Mouse (Mus musculus) olfactory bulb, adult 2 months (tissue): Measurements from ENCODE around the gene Vav3. TPM values are rescaled to one million over a fixed set of nuclear protein-coding genes. Genes with fewer than 3 reads are reported as not detected.

Experiments
- H3K27ac ChIP-seq: fragments of 200-500 bp; 2 replicates; pipeline ENCODE4 v1.5.1; 2012; ENCODE audit warnings: low read depth, low read length; ENCODE audit not compliant: insufficient read depth
- H3K4me1 ChIP-seq: fragments of 200-500 bp; 2 replicates; pipeline ENCODE4 v1.6.1; 2012; ENCODE audit warnings: low read length; ENCODE audit not compliant: control insufficient read depth, insufficient read depth
- H3K4me3 ChIP-seq: fragments of 200-500 bp; 2 replicates; pipeline ENCODE4 v1.5.1; 2012; ENCODE audit warnings: mild to moderate bottlenecking, low read depth, low read length, moderate library complexity; ENCODE audit not compliant: insufficient read depth
- CTCF ChIP-seq: fragments of 200-500 bp; IDR thresholded peaks from 2 replicates; pipeline ENCODE4 v1.5.1; 2012; ENCODE audit warnings: low read depth, mild to moderate bottlenecking, low read length, moderate library complexity; ENCODE audit not compliant: insufficient read depth
- POLR2A ChIP-seq: fragments of 200-500 bp; IDR thresholded peaks from 2 replicates; pipeline ENCODE4 v1.6.1; 2012; ENCODE audit warnings: mild to moderate bottlenecking, low read depth, low read length, moderate library complexity; ENCODE audit not compliant: insufficient read depth
- WGBS: fragments of 180-500 bp; shearing (Covaris S2); methylation state at CpG from one replicate; pipeline ENCODE4 v1.1.7; 2018; 5-methylcytosine and 5-hydroxymethylcytosine counted together
- polyA plus RNA-seq: library from polyadenylated mRNA; stranded (reverse); fragments of >200 nt; gene quantifications from 2 replicates; pipeline ENCODE4 v1.2.4, GENCODE M21; 2012; ENCODE audit warnings: low replicate concordance; ENCODE audit not compliant: missing spikeins, insufficient read depth, insufficient read length

Vav3 gene
- polyA plus RNA-seq, 1 experiment: not detected

- 24% methylated on average over 8 of the region's 8 CpGs for whole genome bisulfite sequencing
- H3K27ac ChIP-seq: no peak overlapping the region
- H3K4me3 ChIP-seq: peak overlapping the region; percentile 92
- TF ChIP-seq CTCF: no peak
- no peak for TF ChIP-seq POLR2A
- peaks cover 6% of the 10 kb centered on the region; the same call in 1 of the 2 replicates for H3K4me1 ChIP-seq
Measured at GRCm38 (mm10) chr3:109341631-109342030, 1.2 kb downstream of the Vav3 start.

- H3K27ac ChIP-seq: no peak overlapping the region
- 93% methylated on average over 4 of the region's 4 CpGs for WGBS
- TF ChIP-seq POLR2A (no peak), CTCF (no peak)
- H3K4me3 ChIP-seq: no peak overlapping the region
- no peaks in the 10 kb centered on the region for H3K4me1 ChIP-seq
Measured at GRCm38 (mm10) chr3:109351956-109352684, 11.7 kb downstream of the Vav3 start.

- Histone ChIP-seq H3K4me3 (no peak overlapping the region), H3K4me1 (no peaks in the 10 kb centered on the region), H3K27ac (no peak overlapping the region)
- WGBS: 92% methylated on average over 6 of the region's 6 CpGs
- TF ChIP-seq POLR2A: no peak
- TF ChIP-seq CTCF: no peak
Measured at GRCm38 (mm10) chr3:109352690-109353089, 12.2 kb downstream of the Vav3 start.

- 94% methylated on average over 5 of the region's 5 CpGs for WGBS
- TF ChIP-seq POLR2A (no peak), CTCF (no peak)
Measured at GRCm38 (mm10) chr3:109353814-109354213, 13.4 kb downstream of the Vav3 start.

GRCm38 (mm10) chr3:109355158-109355557, 14.7 kb downstream of the Vav3 start:
- 87% methylated on average over 5 of the region's 5 CpGs for WGBS
- Histone ChIP-seq H3K27ac (no peak overlapping the region), H3K4me1 (no peaks in the 10 kb centered on the region), H3K4me3 (no peak overlapping the region)
- TF ChIP-seq POLR2A (no peak), CTCF (no peak)

More at GRCm38 (mm10) chr3:109353814-109354213, 13.4 kb downstream of the Vav3 start:
- no peak overlapping the region for H3K27ac ChIP-seq
- H3K4me3 ChIP-seq: no peak overlapping the region
- H3K4me1 ChIP-seq: no peaks in the 10 kb centered on the region

- WGBS: 88% methylated on average over 4 of the region's 4 CpGs
- H3K27ac ChIP-seq: no peak overlapping the region
- H3K4me3 ChIP-seq: no peak overlapping the region
- H3K4me1 ChIP-seq: no peaks in the 10 kb centered on the region
- TF ChIP-seq POLR2A (no peak), CTCF (no peak)
Measured at GRCm38 (mm10) chr3:109360746-109361145, 20.3 kb downstream of the Vav3 start.

- H3K4me3 ChIP-seq: no peak overlapping the region
- WGBS: 86% methylated on average over 5 of the region's 5 CpGs
- TF ChIP-seq CTCF: no peak
- no peak for TF ChIP-seq POLR2A
Measured at GRCm38 (mm10) chr3:109361882-109362281, 21.4 kb downstream of the Vav3 start.

GRCm38 (mm10) chr3:109362310-109362709, 21.9 kb downstream of the Vav3 start:
- 70% methylated on average over 3 of the region's 3 CpGs for WGBS
- no peak overlapping the region for H3K27ac ChIP-seq
- no peak for TF ChIP-seq CTCF
- TF ChIP-seq POLR2A: no peak

More at GRCm38 (mm10) chr3:109361882-109362281, 21.4 kb downstream of the Vav3 start:
- Histone ChIP-seq H3K4me1 (no peaks in the 10 kb centered on the region), H3K27ac (no peak overlapping the region)

GRCm38 (mm10) chr3:109363522-109363921, 23.1 kb downstream of the Vav3 start:
- Histone ChIP-seq H3K4me3 (no peak overlapping the region), H3K27ac (no peak overlapping the region), H3K4me1 (no peaks in the 10 kb centered on the region)
- 93% methylated on average over 5 of the region's 5 CpGs for WGBS
- TF ChIP-seq POLR2A (no peak), CTCF (no peak)

More at GRCm38 (mm10) chr3:109362310-109362709, 21.9 kb downstream of the Vav3 start:
- Histone ChIP-seq H3K4me3 (no peak overlapping the region), H3K4me1 (no peaks in the 10 kb centered on the region)

- H3K4me1 ChIP-seq: no peaks in the 10 kb centered on the region
- H3K27ac ChIP-seq: no peak overlapping the region
- no peak overlapping the region for H3K4me3 ChIP-seq
- no peak for TF ChIP-seq CTCF
- no peak for TF ChIP-seq POLR2A
- WGBS: 89% methylated on average over 2 of the region's 2 CpGs
Measured at GRCm38 (mm10) chr3:109365875-109366274, 25.4 kb downstream of the Vav3 start.
